Mouse (Mus musculus) C2C12 (cell line): ENCODE measurements around the gene Scp2.

ENCODE experiments used
- CEBPB ChIP-seq: IDR thresholded peaks from one replicate; pipeline ENCODE4 v1.6.1; 2011; ENCODE audit warnings: low read depth, mild to moderate bottlenecking, control low read depth, moderate library complexity
- CTCF ChIP-seq: IDR thresholded peaks from one replicate; pipeline ENCODE4 v1.5.1; 2011; ENCODE audit not compliant: control insufficient read depth, insufficient read depth, insufficient read length
- FOSL1 ChIP-seq: IDR thresholded peaks from one replicate; pipeline ENCODE4 v1.8.0; 2011; ENCODE audit warnings: mild to moderate bottlenecking, low read length; ENCODE audit not compliant: poor library complexity, insufficient read depth, severe bottlenecking
- MAX ChIP-seq: IDR thresholded peaks from one replicate; pipeline ENCODE4 v1.6.1; 2011; ENCODE audit warnings: mild to moderate bottlenecking, control low read depth
- MYOD1 ChIP-seq: IDR thresholded peaks from one replicate; pipeline ENCODE4 v1.6.1; 2011; ENCODE audit warnings: low read depth; ENCODE audit not compliant: control insufficient read depth, insufficient read length

- TF ChIP-seq CTCF (no peak), MYOD1 (no peak), FOSL1 (no peak), CEBPB (no peak), MAX (no peak)
Measured at GRCm38 (mm10) chr4:108161936-108162335, 17.1 kb upstream of the Scp2 start.
